Mouse (Mus musculus) myocyte (in vitro differentiated cells): ENCODE results near the gene Cmpk2. TPM values are rescaled to one million over a fixed set of nuclear protein-coding genes. Genes with fewer than 3 reads are reported as not detected.

ENCODE experiments used
- H3K27me3 ChIP-seq: one replicate; pipeline ENCODE4 v1.6.1; 2011; ENCODE audit not compliant: control insufficient read depth, insufficient read depth, insufficient read length
- H3K36me3 ChIP-seq: one replicate; pipeline ENCODE4 v1.6.1; 2011; ENCODE audit not compliant: control insufficient read depth, insufficient read depth
- H3K4me2 ChIP-seq: one replicate; pipeline ENCODE4 v1.6.1; 2011; ENCODE audit warnings: low read depth, control low read depth
- H3K4me3 ChIP-seq: one replicate; pipeline ENCODE4 v1.5.1; 2011; ENCODE audit warnings: mild to moderate bottlenecking, control low read depth, moderate library complexity
- H3K79me2 ChIP-seq: one replicate; pipeline ENCODE4 v1.6.1; 2011; ENCODE audit not compliant: control insufficient read depth, insufficient read depth
- H3ac ChIP-seq: one replicate; pipeline ENCODE4 v1.6.1; 2011; ENCODE audit not compliant: control insufficient read depth, insufficient read length
- CEBPB ChIP-seq: IDR thresholded peaks from 2 replicates; pipeline ENCODE4 v1.6.1; 2011; ENCODE audit warnings: mild to moderate bottlenecking, moderate library complexity; ENCODE audit not compliant: poor library complexity, insufficient read depth, severe bottlenecking
- E2F4 ChIP-seq: IDR thresholded peaks from one replicate; pipeline ENCODE4 v1.6.1; 2011; ENCODE audit warnings: mild to moderate bottlenecking, control low read depth, moderate library complexity; ENCODE audit not compliant: insufficient read depth
- MAX ChIP-seq: IDR thresholded peaks from one replicate; pipeline ENCODE4 v1.6.1; 2011; ENCODE audit warnings: low read depth, mild to moderate bottlenecking, control low read depth
- MYOD1 ChIP-seq, 3 experiments: IDR thresholded peaks; one replicate each; pipeline ENCODE4 v1.6.1; 2011; ENCODE audit warnings: control low read depth in 2 of 3, low read depth in 2 of 3, mild to moderate bottlenecking in 2 of 3, moderate library complexity in 1 of 3; ENCODE audit not compliant: insufficient read length in 2 of 3, control insufficient read depth in 1 of 3
- MYOG ChIP-seq, 3 experiments: IDR thresholded peaks; one replicate each; pipeline ENCODE4 v1.6.1; 2011; ENCODE audit warnings: control low read depth in 2 of 3, low read depth in 2 of 3, mild to moderate bottlenecking in 2 of 3; ENCODE audit not compliant: insufficient read length in 2 of 3, control insufficient read depth in 1 of 3, insufficient read depth in 1 of 3
- POLR2A ChIP-seq: IDR thresholded peaks from one replicate; pipeline ENCODE4 v1.6.1; 2011; ENCODE audit warnings: low read depth, mild to moderate bottlenecking, control low read depth, moderate library complexity; ENCODE audit not compliant: insufficient read length
- POLR2AphosphoS2 ChIP-seq: IDR thresholded peaks from one replicate; pipeline ENCODE4 v1.6.1; 2011; ENCODE audit warnings: low read depth, control low read depth; ENCODE audit not compliant: insufficient read length
- REST ChIP-seq: IDR thresholded peaks from one replicate; pipeline ENCODE4 v1.6.1; 2011; ENCODE audit warnings: mild to moderate bottlenecking, control low read depth, moderate library complexity; ENCODE audit not compliant: insufficient read depth, insufficient read length
- SRF ChIP-seq: IDR thresholded peaks from one replicate; pipeline ENCODE4 v1.6.1; 2011; ENCODE audit warnings: low read depth; ENCODE audit not compliant: control insufficient read depth, insufficient read length
- TCF12 ChIP-seq: IDR thresholded peaks from one replicate; pipeline ENCODE4 v1.6.1; 2011; ENCODE audit warnings: mild to moderate bottlenecking, control low read depth; ENCODE audit not compliant: poor library complexity, insufficient read depth, severe bottlenecking
- TCF3 ChIP-seq: IDR thresholded peaks from one replicate; pipeline ENCODE4 v1.6.1; 2011; ENCODE audit warnings: low read depth, control low read depth; ENCODE audit not compliant: insufficient read length
- USF1 ChIP-seq: IDR thresholded peaks from one replicate; pipeline ENCODE4 v1.6.1; 2011; ENCODE audit warnings: low read depth, mild to moderate bottlenecking, control low read depth, moderate library complexity
- polyA plus RNA-seq: library from polyadenylated mRNA; unstranded; fragments of >200 nt; fragmentation: generic; extraction: Trizol; gene quantifications from one replicate; pipeline ENCODE4 v1.2.1, GENCODE M21; 2012; ENCODE audit warnings: missing spikeins

Gene Cmpk2
- polyA plus RNA-seq, 1 experiment, result not detected

DNA sequence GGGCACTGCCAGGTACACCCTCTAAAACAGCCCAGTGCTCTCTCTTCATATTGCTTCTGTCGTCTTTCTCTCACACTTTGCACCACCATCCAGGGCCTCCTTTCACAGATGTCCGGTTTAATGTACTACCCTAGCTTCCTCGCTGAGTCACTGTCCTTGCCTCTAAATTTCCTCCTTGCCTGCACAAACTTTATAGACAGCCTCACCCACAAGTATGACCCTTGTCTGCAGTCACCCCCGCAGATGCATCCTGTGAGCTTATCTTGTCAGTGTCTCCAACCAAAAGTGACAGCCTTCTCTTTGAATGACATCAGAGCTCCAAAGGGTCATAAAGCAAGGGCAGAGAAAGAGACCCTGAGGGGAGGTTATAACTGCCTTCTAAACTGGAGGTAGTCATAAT, 16.1 kb upstream of the Cmpk2 start:
- Histone ChIP-seq H3K27me3 (no peaks in the 10 kb centered on the region), H3K79me2 (no peaks in the 10 kb centered on the region)
- TF ChIP-seq TCF3, result no peak
- no peak for TF ChIP-seq E2F4
- no peak for TF ChIP-seq MYOG (IDR thresholded peaks at IDR 0.05; ENCODE audit: control insufficient read depth in 1 of 3, insufficient read depth in 1 of 3, insufficient read length in 2 of 3, low read depth in 2 of 3)
- no peak for TF ChIP-seq CEBPB
- TF ChIP-seq USF1, result no peak
- TF ChIP-seq MAX, result no peak
- TF ChIP-seq REST, result no peak
- no peak for TF ChIP-seq POLR2AphosphoS2
- no peak for TF ChIP-seq TCF12
- TF ChIP-seq SRF, result no peak
- TF ChIP-seq POLR2A, result no peak
- no peak for TF ChIP-seq MYOD1 (IDR thresholded peaks at IDR 0.05; ENCODE audit: control insufficient read depth in 1 of 3, insufficient read length in 2 of 3, low read depth in 2 of 3)

DNA sequence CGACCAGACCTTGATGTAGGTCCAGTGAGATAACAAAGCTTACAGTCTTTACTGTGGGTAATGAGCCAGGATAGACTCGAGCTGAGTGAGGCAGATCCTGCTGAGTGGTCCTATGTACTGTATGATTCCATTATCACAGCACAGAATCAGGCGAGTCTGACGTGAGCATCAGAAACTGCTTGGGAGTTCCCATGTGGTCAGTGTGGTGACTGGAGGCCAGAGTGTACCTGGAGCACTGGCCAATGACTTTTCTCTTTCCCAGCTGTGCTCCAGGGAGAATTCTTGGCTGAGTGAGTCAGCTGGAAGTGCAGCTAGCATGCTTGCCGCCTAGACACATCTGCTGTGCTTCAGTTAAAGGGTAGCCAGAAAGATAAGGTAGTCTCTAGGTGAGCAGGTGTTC, 14.3 kb upstream of the Cmpk2 start:
- Histone ChIP-seq H3K27me3 (no peaks in the 10 kb centered on the region), H3ac (no peak overlapping the region), H3K79me2 (no peaks in the 10 kb centered on the region), H3K4me3 (no peak overlapping the region), H3K4me2 (no peak overlapping the region), H3K36me3 (no peaks in the 10 kb centered on the region)
- TF ChIP-seq TCF3 (no peak), POLR2AphosphoS2 (no peak), USF1 (no peak), MAX (no peak), TCF12 (no peak), E2F4 (no peak), CEBPB (no peak), POLR2A (no peak), SRF (no peak), REST (no peak), MYOG (IDR thresholded peaks at IDR 0.05; ENCODE audit: control insufficient read depth in 1 of 3, insufficient read depth in 1 of 3, insufficient read length in 2 of 3, low read depth in 2 of 3) (no peak)

More for the DNA sequence above, 16.1 kb upstream of the Cmpk2 start:
- no peaks in the 10 kb centered on the region for H3K36me3 ChIP-seq
- H3ac ChIP-seq, result no peak overlapping the region
- no peak overlapping the region for H3K4me2 ChIP-seq
- no peak overlapping the region for H3K4me3 ChIP-seq

DNA sequence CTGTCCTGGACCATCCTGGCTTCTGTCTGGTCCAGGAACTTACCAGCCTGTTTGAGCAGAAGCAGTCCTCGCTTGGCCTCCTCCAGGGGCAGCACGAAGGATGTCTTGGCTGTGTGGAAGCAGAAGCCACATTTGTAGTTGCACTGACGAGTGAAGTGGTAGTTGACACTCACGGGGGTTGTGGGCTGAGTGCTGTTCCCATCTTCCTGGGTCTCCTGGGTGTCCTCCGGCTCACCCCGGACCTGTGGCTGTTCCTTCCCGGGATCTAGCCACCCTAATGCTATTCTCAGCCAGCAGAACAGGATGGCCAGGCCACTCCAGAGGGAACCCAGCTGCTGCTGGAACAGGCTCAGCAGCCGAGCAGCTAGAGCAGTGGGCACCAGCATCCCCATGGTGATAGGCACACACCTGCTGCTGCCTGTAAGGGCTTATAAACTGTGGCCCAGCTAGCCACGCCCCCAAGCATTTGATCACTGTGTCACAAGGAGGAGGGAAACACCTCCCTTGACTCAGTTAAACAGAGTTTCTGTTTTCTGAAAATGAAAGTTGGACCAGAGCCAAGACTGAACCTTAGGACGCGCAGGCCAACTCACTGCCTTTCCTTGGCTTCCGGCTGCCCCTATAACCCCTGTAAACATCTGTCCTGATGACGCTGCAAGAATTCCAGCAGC, 12.8 kb upstream of the Cmpk2 start, which contains the start of gene Rsad2:
TSS of gene Rsad2 (minus strand) at position 425 of the 671 bp plus-strand sequence.
- H3K36me3 ChIP-seq, result no peaks in the 10 kb centered on the region
- peak within 1 kb of the TSS; percentile 42 for H3K4me2 ChIP-seq
- TF ChIP-seq MYOD1 (IDR thresholded peaks at IDR 0.05; ENCODE audit: control insufficient read depth in 1 of 3, insufficient read length in 2 of 3, low read depth in 2 of 3), result peak in 2 of 3 experiments; percentile 70 to 88
- TF ChIP-seq POLR2AphosphoS2, result no peak
- no peaks in the 10 kb centered on the region for H3K79me2 ChIP-seq
- H3K4me3 ChIP-seq, result no peak within 1 kb of the TSS
- H3ac ChIP-seq, result no peak within 1 kb of the TSS
- no peaks in the 10 kb centered on the region for H3K27me3 ChIP-seq

DNA sequence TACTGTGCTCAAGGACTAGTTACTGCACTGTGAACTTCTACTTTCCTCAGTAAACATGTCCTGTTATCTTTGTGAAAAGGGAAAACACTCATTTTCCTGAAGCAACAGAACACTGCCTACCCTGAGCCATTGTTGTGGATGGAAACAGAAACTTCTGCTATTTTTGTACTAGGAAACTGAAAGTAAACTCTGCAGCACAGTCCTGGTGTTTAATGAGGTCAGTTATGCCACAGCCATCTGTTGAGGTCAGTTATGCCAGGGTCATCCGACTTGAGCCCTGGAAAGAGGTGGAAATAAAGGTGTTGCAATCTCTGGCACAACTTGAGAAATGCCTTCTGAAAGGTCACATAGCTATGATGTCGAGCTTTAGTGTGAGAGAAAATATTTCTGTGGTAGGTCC, 8.9 kb upstream of the Cmpk2 start:
- Histone ChIP-seq H3K27me3 (no peaks in the 10 kb centered on the region), H3K4me2 (no peak overlapping the region), H3ac (no peak overlapping the region), H3K79me2 (no peaks in the 10 kb centered on the region), H3K36me3 (no peaks in the 10 kb centered on the region), H3K4me3 (no peak overlapping the region)
- TF ChIP-seq REST (no peak), TCF3 (no peak), POLR2AphosphoS2 (no peak), E2F4 (no peak), USF1 (no peak), TCF12 (no peak), MAX (no peak), MYOG (IDR thresholded peaks at IDR 0.05; ENCODE audit: control insufficient read depth in 1 of 3, insufficient read depth in 1 of 3, insufficient read length in 2 of 3, low read depth in 2 of 3) (no peak), POLR2A (no peak), MYOD1 (IDR thresholded peaks at IDR 0.05; ENCODE audit: control insufficient read depth in 1 of 3, insufficient read length in 2 of 3, low read depth in 2 of 3) (no peak), SRF (no peak)

DNA sequence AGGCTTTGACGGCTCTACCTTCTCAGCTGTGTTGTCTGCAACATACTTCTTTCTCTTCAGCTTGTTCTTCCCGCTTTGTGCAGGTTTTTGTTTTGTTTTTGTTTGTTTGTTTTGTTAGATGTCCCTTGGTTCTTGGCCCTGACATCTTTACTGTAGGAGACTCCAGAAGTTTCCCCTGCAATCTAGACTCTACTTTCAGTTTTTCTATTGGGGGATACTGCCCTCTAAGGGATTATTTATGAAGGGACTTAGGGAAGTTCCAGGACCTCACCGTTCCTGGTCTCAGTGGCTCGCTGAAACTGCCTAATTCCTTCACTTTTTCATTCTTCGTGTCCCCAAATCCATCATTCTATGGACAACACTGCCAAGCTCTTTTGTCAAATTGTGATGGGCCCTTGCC, 3.4 kb upstream of the Cmpk2 start:
- H3K79me2 ChIP-seq, result no peaks in the 10 kb centered on the region
- no peak overlapping the region for H3K4me3 ChIP-seq
- H3K36me3 ChIP-seq, result no peaks in the 10 kb centered on the region
- TF ChIP-seq MYOG (IDR thresholded peaks at IDR 0.05; ENCODE audit: control insufficient read depth in 1 of 3, insufficient read depth in 1 of 3, insufficient read length in 2 of 3, low read depth in 2 of 3) (no peak), MAX (no peak), POLR2A (no peak), USF1 (no peak), POLR2AphosphoS2 (no peak), TCF12 (no peak), REST (no peak), SRF (no peak), TCF3 (no peak), MYOD1 (IDR thresholded peaks at IDR 0.05; ENCODE audit: control insufficient read depth in 1 of 3, insufficient read length in 2 of 3, low read depth in 2 of 3) (no peak), E2F4 (no peak), CEBPB (no peak)
- no peaks in the 10 kb centered on the region for H3K27me3 ChIP-seq
- H3ac ChIP-seq, result no peak overlapping the region
- no peak overlapping the region for H3K4me2 ChIP-seq
